ENCODE assay signal across 8 mouse cellular contexts in the genomic region with DNA sequence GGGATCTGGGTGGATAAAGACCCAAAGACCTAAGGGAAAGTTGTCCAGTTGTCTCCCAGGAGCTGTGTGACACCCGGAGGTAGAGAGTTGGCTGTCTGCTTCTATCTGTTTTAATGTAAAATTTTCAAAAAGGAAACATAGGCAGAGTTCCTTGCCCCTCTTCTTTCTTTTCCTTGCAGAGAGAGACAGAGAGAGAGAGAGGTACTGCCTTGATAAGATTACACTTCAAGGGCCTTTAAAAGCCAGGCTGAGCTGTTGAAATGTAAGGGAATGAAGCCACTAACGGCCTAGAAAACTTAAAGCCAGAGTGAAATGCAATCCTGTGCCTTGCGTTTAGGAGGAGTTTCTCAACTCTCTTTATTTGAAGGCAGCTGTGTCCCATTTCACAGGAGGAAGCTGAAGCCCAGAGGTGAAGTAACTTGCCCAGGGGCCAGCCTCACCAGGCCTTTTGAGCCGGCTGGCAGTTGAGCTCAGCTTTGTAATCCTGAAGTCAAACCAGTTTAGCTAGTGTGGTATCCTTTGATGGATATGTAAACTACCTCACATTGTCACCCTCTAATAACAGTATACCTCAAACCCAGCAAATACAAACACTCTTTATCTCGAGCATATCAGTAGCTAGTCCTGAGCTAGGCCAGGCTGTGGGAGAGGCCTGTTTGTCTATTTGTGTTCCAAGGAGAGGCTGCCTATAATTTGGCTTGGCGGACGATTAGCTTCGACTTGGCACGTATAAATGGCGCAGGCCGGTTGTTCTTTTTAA. TPM values are rescaled to one million over a fixed set of nuclear protein-coding genes. Genes with fewer than 3 reads are reported as not detected.
A peak's percentile ranks its signal among the peaks of the same experiment; 100 is the strongest.
DNase-seq lines count a peak whose midpoint lies in the region; ATAC-seq and TF ChIP-seq lines count a peak whose summit lies in the region.

No protein-coding gene starts in this region.

- peaks cover 37% of the 10 kb centered on the region; the same call in 1 of the 2 replicates for H3K36me3 ChIP-seq in embryonic facial prominence, embryonic 14.5 days (ENCODE audit: control insufficient read depth, insufficient read depth, low read length)
- no peaks in the 10 kb centered on the region for H3K36me3 ChIP-seq in intestine, embryonic 16.5 days (ENCODE audit: control insufficient read depth, insufficient read depth, low read length)
- peaks cover 9% of the 10 kb centered on the region for H3K36me3 ChIP-seq in myocyte (ENCODE audit: control insufficient read depth, insufficient read depth)

- no peaks in the 10 kb centered on the region for H3K9me3 ChIP-seq in embryonic facial prominence, embryonic 14.5 days (ENCODE audit: control insufficient read depth, low read length)
- H3K9me3 ChIP-seq in intestine, embryonic 16.5 days (ENCODE audit: control insufficient read depth, low read length), result no peaks in the 10 kb centered on the region

- WGBS in embryonic facial prominence, embryonic 14.5 days, result 36% methylated on average over 11 of the region's 11 CpGs
- WGBS in intestine, embryonic 16.5 days, result 43% methylated on average over 11 of the region's 11 CpGs

- H3K4me2 ChIP-seq in embryonic facial prominence, embryonic 14.5 days (ENCODE audit: low read depth, low read length), result peak overlapping the region; percentile 95
- H3K4me2 ChIP-seq in intestine, embryonic 16.5 days (ENCODE audit: low read depth, low read length), result no peak overlapping the region; the same call in 1 of the 2 replicates
- peak overlapping the region; percentile 96 for H3K4me2 ChIP-seq in myocyte (ENCODE audit: low read depth)

- peak overlapping the region; percentile 86 for H3K4me3 ChIP-seq in embryonic facial prominence, embryonic 14.5 days (ENCODE audit: low read depth, low read length)
- 0 out of 2 replicates have a peak overlapping the region, but pooled peaks have one; percentile 1 for H3K4me3 ChIP-seq in intestine, embryonic 16.5 days (ENCODE audit: low read length)
- H3K4me3 ChIP-seq in myocyte, result peak overlapping the region; percentile 94

- H3K27ac ChIP-seq in embryonic facial prominence, embryonic 14.5 days (replicated peaks; ENCODE audit: low read depth, low read length), result 0 out of 2 replicates have a peak overlapping the region, but pooled peaks have one; percentile 22
- H3K27ac ChIP-seq in intestine, embryonic 16.5 days (ENCODE audit: low read length), result no peak overlapping the region; the same call in 1 of the 2 replicates

- H3ac ChIP-seq in myocyte (ENCODE audit: control insufficient read depth, insufficient read length), result no peak overlapping the region

- H3K79me2 ChIP-seq in myocyte (ENCODE audit: control insufficient read depth, insufficient read depth), result peaks cover 66% of the 10 kb centered on the region

- H3K27me3 ChIP-seq in embryonic facial prominence, embryonic 14.5 days (replicated peaks; ENCODE audit: control insufficient read depth, insufficient read depth, low read length), result no peaks in the 10 kb centered on the region
- H3K27me3 ChIP-seq in intestine, embryonic 16.5 days (replicated peaks; ENCODE audit: control insufficient read depth, insufficient read depth, low read length), result no peaks in the 10 kb centered on the region
- no peaks in the 10 kb centered on the region for H3K27me3 ChIP-seq in myocyte (ENCODE audit: control insufficient read depth, insufficient read depth, insufficient read length)

- TF ChIP-seq POLR2A in myocyte (IDR thresholded peaks at IDR 0.05; ENCODE audit: insufficient read length, low read depth), result no peak

- DNase-seq in lung, adult 18-20 months, result peak; percentile 59 to 71
- no peak for DNase-seq in lung, postnatal 14 days
- peak; percentile 84 for DNase-seq in embryonic facial prominence, embryonic 14.5 days (ENCODE audit: low spot score)
- no peak for DNase-seq in spleen, adult 18-20 months
- DNase-seq in left cerebral cortex, adult 18-20 months (ENCODE audit: low spot score in 2 of 2), result no peak
- no peak for DNase-seq in right cerebral cortex, postnatal 10 days (ENCODE audit: low spot score in 2 of 2)

- peaks cover 66% of the 10 kb centered on the region for H3K4me1 ChIP-seq in embryonic facial prominence, embryonic 14.5 days (ENCODE audit: control insufficient read depth, insufficient read depth, low read length)
- H3K4me1 ChIP-seq in intestine, embryonic 16.5 days (ENCODE audit: control insufficient read depth, insufficient read depth, low read length), result peaks cover 68% of the 10 kb centered on the region

- peak overlapping the region; percentile 28 for H3K9ac ChIP-seq in embryonic facial prominence, embryonic 14.5 days (ENCODE audit: low read depth, low read length)
- no peak overlapping the region for H3K9ac ChIP-seq in intestine, embryonic 16.5 days (ENCODE audit: low read depth, low read length)

- ATAC-seq in embryonic facial prominence, embryonic 14.5 days (ENCODE audit: low read depth), result no peak; the same call in 1 of the 2 replicates
- no peak for ATAC-seq in intestine, embryonic 16.5 days

TF ChIP-seq in myocyte, 11 proteins besides CTCF, POLR2A, EP300 and RAD21:
- no peak for TF ChIP-seq E2F4 (IDR thresholded peaks at IDR 0.05; ENCODE audit: insufficient read depth)
- no peak for TF ChIP-seq TCF3 (IDR thresholded peaks at IDR 0.05; ENCODE audit: insufficient read length, low read depth)
- TF ChIP-seq CEBPB (IDR thresholded peaks at IDR 0.05; ENCODE audit: insufficient read depth, poor library complexity, severe bottlenecking), result no peak
- TF ChIP-seq MYOG (IDR thresholded peaks at IDR 0.05; ENCODE audit: control insufficient read depth in 1 of 3, insufficient read depth in 1 of 3, insufficient read length in 2 of 3, low read depth in 2 of 3), result no peak
- TF ChIP-seq REST (IDR thresholded peaks at IDR 0.05; ENCODE audit: insufficient read depth, insufficient read length), result no peak
- no peak for TF ChIP-seq MYOD1 (IDR thresholded peaks at IDR 0.05; ENCODE audit: control insufficient read depth in 1 of 3, insufficient read length in 2 of 3, low read depth in 2 of 3)

RNA-seq across cellular contexts. Expression of a gene that starts 3.8 kb away (rescaled TPM):
- 25.5 and 31.4 TPM in 2 replicates for polyA plus RNA-seq in embryonic facial prominence, embryonic 14.5 days (2014; fragmentation: Nextera tagmentation; extraction: Ambion mirVana)
- 15.9 and 18.8 TPM in 2 replicates for polyA plus RNA-seq in intestine, embryonic 16.5 days (2015; fragmentation: Nextera tagmentation; extraction: Ambion mirVana)
- 62.1 TPM for polyA plus RNA-seq in myocyte (2012; fragmentation: generic; extraction: Trizol)
- 10 to 100 TPM; 54.3 to 58.3 TPM for total RNA-seq in left cerebral cortex, adult 18-20 months (2021)

Comparison
In these comparisons a context has a peak if more than half of its experiments do, and no peak if none do; other contexts are left out.
1. DNase-seq: peak in lung, adult 18-20 months (2 of 2) and embryonic facial prominence, embryonic 14.5 days (single experiment); none in lung, postnatal 14 days (single experiment), spleen, adult 18-20 months (0 of 2), left cerebral cortex, adult 18-20 months (0 of 2) and right cerebral cortex, postnatal 10 days (0 of 2).
2. H3K4me3 ChIP-seq: peak in every context shown above with its lines; median percentile 94 in myocyte; 86 in embryonic facial prominence, embryonic 14.5 days; 1 in intestine, embryonic 16.5 days.